Mouse (Mus musculus) olfactory bulb, adult 2 months (tissue): ENCODE measurements around the gene Bcat2. TPM values are rescaled to one million over a fixed set of nuclear protein-coding genes. Genes with fewer than 3 reads are reported as not detected.

Experiments
- H3K27ac ChIP-seq: fragments of 200-500 bp; 2 replicates; pipeline ENCODE4 v1.5.1; 2012; ENCODE audit warnings: low read depth, low read length; ENCODE audit not compliant: insufficient read depth
- H3K4me1 ChIP-seq: fragments of 200-500 bp; 2 replicates; pipeline ENCODE4 v1.6.1; 2012; ENCODE audit warnings: low read length; ENCODE audit not compliant: control insufficient read depth, insufficient read depth
- H3K4me3 ChIP-seq: fragments of 200-500 bp; 2 replicates; pipeline ENCODE4 v1.5.1; 2012; ENCODE audit warnings: mild to moderate bottlenecking, low read depth, low read length, moderate library complexity; ENCODE audit not compliant: insufficient read depth
- CTCF ChIP-seq: fragments of 200-500 bp; IDR thresholded peaks from 2 replicates; pipeline ENCODE4 v1.5.1; 2012; ENCODE audit warnings: low read depth, mild to moderate bottlenecking, low read length, moderate library complexity; ENCODE audit not compliant: insufficient read depth
- POLR2A ChIP-seq: fragments of 200-500 bp; IDR thresholded peaks from 2 replicates; pipeline ENCODE4 v1.6.1; 2012; ENCODE audit warnings: mild to moderate bottlenecking, low read depth, low read length, moderate library complexity; ENCODE audit not compliant: insufficient read depth
- WGBS: fragments of 180-500 bp; shearing (Covaris S2); methylation state at CpG from one replicate; pipeline ENCODE4 v1.1.7; 2018; 5-methylcytosine and 5-hydroxymethylcytosine counted together
- polyA plus RNA-seq: library from polyadenylated mRNA; stranded (reverse); fragments of >200 nt; gene quantifications from 2 replicates; pipeline ENCODE4 v1.2.4, GENCODE M21; 2012; ENCODE audit warnings: low replicate concordance; ENCODE audit not compliant: missing spikeins, insufficient read depth, insufficient read length

The Bcat2 gene
- polyA plus RNA-seq, 1 experiment = not detected

- Histone ChIP-seq H3K4me3 (no peak overlapping the region), H3K4me1 (no peaks in the 10 kb centered on the region), H3K27ac (no peak overlapping the region)
- TF ChIP-seq CTCF (no peak), POLR2A (no peak)
- WGBS = 93% methylated on average over 16 of the region's 16 CpGs
Observed at GRCm38 (mm10) chr7:45549641-45550436, 20.1 kb upstream of the Bcat2 start.

GRCm38 (mm10) chr7:45550821-45551511 is 19.0 kb upstream of the Bcat2 start:
- 81% methylated on average over 11 of the region's 11 CpGs for WGBS
- TF ChIP-seq CTCF (no peak), POLR2A (no peak)

GRCm38 (mm10) chr7:45551512-45551883 is 18.5 kb upstream of the Bcat2 start:
- Histone ChIP-seq H3K4me1 (no peaks in the 10 kb centered on the region), H3K4me3 (no peak overlapping the region), H3K27ac (no peak overlapping the region)
- TF ChIP-seq CTCF (no peak), POLR2A (no peak)
- 85% methylated on average over 8 of the region's 8 CpGs for WGBS

More at GRCm38 (mm10) chr7:45550821-45551511, 19.0 kb upstream of the Bcat2 start:
- Histone ChIP-seq H3K4me3 (no peak overlapping the region), H3K4me1 (no peaks in the 10 kb centered on the region), H3K27ac (no peak overlapping the region)

- TF ChIP-seq POLR2A (no peak), CTCF (no peak)
- no peak overlapping the region for H3K4me3 ChIP-seq
- no peak overlapping the region for H3K27ac ChIP-seq
- 80% methylated on average over 8 of the region's 8 CpGs for WGBS
- no peaks in the 10 kb centered on the region for H3K4me1 ChIP-seq
Observed at GRCm38 (mm10) chr7:45553519-45553918, 16.4 kb upstream of the Bcat2 start.

GRCm38 (mm10) chr7:45553990-45554389 is 16.0 kb upstream of the Bcat2 start:
- WGBS = 85% methylated on average over 2 of the region's 2 CpGs
- Histone ChIP-seq H3K4me1 (no peaks in the 10 kb centered on the region), H3K4me3 (no peak overlapping the region), H3K27ac (no peak overlapping the region)
- TF ChIP-seq CTCF (no peak), POLR2A (no peak)

GRCm38 (mm10) chr7:45554744-45555143 is 15.2 kb upstream of the Bcat2 start, which contains the start of gene Hsd17b14:
Gene Hsd17b14 (plus strand): TSS chr7:45554893.
- Histone ChIP-seq H3K4me3 (no peak within 1 kb of the TSS), H3K27ac (no peak within 1 kb of the TSS), H3K4me1 (no peaks in the 10 kb centered on the region)
- 60% methylated on average over 8 of the region's 8 CpGs for WGBS
- no peak for TF ChIP-seq CTCF
- TF ChIP-seq POLR2A = no peak

GRCm38 (mm10) chr7:45555787-45556186 is 14.2 kb upstream of the Bcat2 start:
- H3K4me1 ChIP-seq = no peaks in the 10 kb centered on the region
- no peak overlapping the region for H3K27ac ChIP-seq
- no peak for TF ChIP-seq POLR2A
- TF ChIP-seq CTCF = peak; percentile 58
- WGBS = 20% methylated on average over 8 of the region's 8 CpGs
- H3K4me3 ChIP-seq = no peak overlapping the region

GRCm38 (mm10) chr7:45558907-45559306 is 11.0 kb upstream of the Bcat2 start:
- TF ChIP-seq CTCF = no peak
- H3K4me1 ChIP-seq = no peaks in the 10 kb centered on the region

GRCm38 (mm10) chr7:45560241-45560640 is 9.7 kb upstream of the Bcat2 start:
- H3K27ac ChIP-seq = no peak overlapping the region
- H3K4me3 ChIP-seq = no peak overlapping the region

More at GRCm38 (mm10) chr7:45558907-45559306, 11.0 kb upstream of the Bcat2 start:
- no peak overlapping the region for H3K27ac ChIP-seq
- H3K4me3 ChIP-seq = no peak overlapping the region
- WGBS = 56% methylated on average over 6 of the region's 6 CpGs

More at GRCm38 (mm10) chr7:45560241-45560640, 9.7 kb upstream of the Bcat2 start:
- no peak for TF ChIP-seq POLR2A
- no peak for TF ChIP-seq CTCF
- WGBS = 87% methylated on average over 7 of the region's 7 CpGs
- H3K4me1 ChIP-seq = no peaks in the 10 kb centered on the region
